Mouse (Mus musculus) G1E-ER4 (cell line): Measurements from ENCODE around the gene Smtnl1. TPM values are rescaled to one million over a fixed set of nuclear protein-coding genes. Genes with fewer than 3 reads are reported as not detected.

Experiments
- GATA1 ChIP-seq: IDR thresholded peaks from one replicate; pipeline ENCODE4 v1.8.0; 2012; ENCODE audit warnings: low read length, inconsistent platforms
- polyA plus RNA-seq: library from polyadenylated mRNA; stranded (reverse); fragments of >175 nt; gene quantifications from 2 replicates; pipeline ENCODE4 v1.2.3, GENCODE M21; 2012

The Smtnl1 gene
- polyA plus RNA-seq, 1 experiment: not detected

GRCm38 (mm10) chr2:84841905-84842304 is 19.5 kb upstream of the Smtnl1 start:
- TF ChIP-seq GATA1: no peak

DNA sequence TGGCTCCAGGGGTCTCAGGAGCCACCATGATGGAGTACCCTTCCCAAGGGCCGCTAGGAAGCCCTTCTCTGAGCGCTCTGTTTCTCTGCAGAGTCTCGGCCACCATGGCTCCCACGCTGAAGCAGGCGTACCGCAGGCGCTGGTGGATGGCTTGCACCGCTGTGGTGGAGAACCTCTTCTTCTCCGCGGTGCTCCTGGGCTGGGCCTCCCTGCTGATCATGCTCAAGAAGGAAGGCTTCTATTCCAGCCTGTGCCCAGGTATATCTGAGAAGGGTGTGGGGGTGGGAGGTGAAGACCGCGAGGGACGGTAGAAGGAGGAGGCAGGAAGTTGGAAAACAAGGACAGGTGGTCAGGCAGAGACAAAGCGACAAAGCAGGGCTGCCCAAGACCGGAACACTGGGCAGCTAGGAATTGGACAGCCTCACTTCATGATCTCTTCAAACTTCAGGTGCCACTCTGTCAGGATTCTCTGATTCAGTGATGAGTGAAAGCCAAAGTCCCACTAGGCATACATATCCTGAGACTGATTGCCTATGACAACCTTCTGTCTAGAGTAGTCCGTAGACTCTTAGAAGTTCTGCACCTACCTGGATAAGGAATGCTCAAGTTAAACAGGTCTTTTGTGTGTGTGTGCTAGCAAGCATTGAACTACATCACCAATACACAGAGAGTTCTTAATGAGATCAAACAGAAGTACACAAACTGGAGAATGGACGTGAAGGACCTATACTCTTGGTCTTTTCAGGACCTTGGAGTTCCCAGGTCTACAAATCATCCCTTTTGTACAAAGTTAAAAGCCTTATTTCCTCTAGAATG is 18.5 kb upstream of the Smtnl1 start:
- no peak for TF ChIP-seq GATA1

DNA sequence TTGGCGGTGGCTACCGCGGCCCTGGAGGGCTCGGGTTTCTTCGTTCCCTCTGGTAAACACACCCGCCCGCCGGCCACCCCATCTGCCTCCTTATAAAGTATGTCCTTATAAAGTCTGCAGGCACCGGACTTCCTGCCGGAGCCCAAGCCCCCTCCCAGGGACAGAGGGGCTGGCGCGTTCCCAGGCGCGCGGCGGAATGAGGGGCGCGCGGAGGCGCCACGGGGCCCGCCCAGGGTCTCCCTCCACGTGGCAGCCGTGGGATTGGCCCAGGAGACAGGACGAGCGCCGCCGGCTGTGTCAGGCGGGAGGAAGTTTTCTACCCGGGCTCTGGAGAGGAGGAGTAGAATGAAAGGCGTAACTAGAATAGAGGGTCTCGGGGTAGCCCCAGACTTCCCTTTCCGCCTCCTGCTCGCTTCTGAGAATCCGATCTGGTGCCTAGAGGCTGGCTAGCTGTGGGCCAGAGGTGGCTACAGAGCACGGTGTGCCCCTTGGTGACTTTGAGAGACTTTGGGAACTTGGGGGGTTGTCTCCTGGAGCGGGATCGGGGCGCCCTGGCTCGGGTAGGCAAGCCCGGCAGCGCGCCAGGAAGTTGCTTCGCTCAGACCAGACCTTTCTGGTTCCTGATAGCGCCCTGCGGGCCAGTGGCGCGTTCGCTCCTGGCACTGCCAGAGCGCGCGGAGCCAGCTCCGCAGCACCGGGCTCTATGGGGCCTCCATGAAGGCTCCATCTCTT is 17.7 kb upstream of the Smtnl1 start:
- TF ChIP-seq GATA1: no peak

DNA sequence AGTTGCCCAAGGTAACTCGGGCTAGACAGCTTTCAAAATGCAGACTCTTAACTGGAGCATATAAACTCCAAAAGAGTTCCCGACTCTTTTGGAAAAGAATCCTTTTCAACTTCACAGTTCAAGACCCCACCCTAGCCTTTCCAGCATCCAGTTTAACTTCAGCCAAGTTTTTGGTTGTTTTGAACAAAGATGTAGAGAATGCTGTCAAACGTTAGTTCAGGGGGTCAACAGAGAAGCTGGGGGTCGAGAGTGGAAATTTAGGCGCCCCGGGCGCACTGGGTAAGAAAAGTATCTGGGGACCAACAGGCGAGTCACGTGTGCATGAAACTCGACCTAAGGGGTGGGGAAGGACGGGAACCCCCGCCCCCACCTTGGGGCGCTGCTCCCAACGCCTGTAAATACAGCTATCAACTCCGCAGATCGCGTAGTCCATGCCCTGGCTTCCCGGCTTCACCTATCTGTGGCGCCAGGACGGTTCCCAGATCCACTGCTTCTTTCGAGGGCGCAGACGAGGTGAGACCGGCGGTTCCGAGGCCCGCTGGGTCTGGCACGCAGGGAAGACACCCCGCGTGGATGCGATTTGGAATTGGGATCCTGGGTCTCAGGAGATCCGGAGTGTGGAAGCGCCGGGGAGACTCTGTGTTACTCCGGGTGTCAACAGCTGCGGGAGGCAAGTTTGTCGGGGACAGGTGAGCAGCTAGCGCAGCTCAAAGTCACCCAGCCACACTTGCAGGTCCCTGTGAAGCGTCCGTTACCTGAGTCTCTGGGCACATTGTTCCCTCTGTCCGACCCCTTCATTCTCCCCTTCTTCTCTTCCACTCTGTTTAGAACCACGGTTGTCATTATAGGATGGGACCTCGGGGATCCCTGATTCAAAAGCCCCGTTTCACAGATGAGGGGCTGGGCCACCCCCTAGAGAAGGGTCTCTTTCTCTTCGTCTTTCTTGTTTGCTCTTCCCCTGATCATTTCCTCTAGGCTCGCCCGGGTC is 16.8 kb upstream of the Smtnl1 start:
- TF ChIP-seq GATA1: no peak

GRCm38 (mm10) chr2:84838593-84838949 is 16.1 kb upstream of the Smtnl1 start, which contains the start of gene Slc43a1:
Slc43a1 (plus strand) TSS chr2:84838850.
- TF ChIP-seq GATA1: no peak

- TF ChIP-seq GATA1: no peak
Observed at GRCm38 (mm10) chr2:84837817-84838592, 15.6 kb upstream of the Smtnl1 start.

- TF ChIP-seq GATA1: no peak
Observed at GRCm38 (mm10) chr2:84837107-84837506, 14.7 kb upstream of the Smtnl1 start.

DNA sequence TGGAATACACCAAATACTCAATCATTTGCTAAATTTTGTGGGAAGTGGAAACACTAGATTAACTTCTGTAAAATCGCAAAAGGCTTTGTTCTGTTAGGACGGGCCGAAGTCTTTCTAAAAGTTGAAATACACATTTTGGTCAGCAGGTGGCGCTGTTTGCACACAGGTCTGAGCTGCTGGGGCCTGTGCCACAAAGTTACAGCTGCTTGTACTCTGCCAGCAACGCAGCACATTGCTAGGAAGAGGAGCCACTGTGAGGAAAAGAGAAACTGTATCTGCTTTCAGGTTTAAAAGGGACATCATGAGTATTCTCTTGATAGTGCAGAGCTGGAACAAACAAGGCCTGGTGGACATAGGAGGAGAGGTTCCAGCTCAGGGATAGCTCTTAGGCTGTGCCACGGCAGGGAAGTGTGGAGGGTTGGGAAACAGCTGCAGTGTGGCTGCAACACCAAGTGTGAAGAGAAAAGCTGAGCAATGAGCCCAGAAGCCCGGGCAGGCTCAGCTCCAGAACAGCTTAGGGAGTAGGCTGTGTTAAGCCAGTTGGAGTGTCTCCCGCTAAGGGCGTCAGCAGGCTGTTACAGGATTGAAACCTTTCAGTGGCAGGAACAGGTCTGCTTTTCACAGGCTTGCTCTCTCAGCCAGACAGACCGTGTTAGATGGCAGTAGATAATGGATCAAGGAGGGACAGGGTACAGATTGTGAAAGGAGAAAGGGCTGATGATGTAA is 9.4 kb upstream of the Smtnl1 start:
- TF ChIP-seq GATA1: no peak

GRCm38 (mm10) chr2:84827283-84827920 is 5.0 kb upstream of the Smtnl1 start:
- no peak for TF ChIP-seq GATA1

- TF ChIP-seq GATA1: no peak
Observed at GRCm38 (mm10) chr2:84826488-84827282, 4.2 kb upstream of the Smtnl1 start, which contains the start of gene Timm10. Timm10 (plus strand) TSS chr2:84826997.

DNA sequence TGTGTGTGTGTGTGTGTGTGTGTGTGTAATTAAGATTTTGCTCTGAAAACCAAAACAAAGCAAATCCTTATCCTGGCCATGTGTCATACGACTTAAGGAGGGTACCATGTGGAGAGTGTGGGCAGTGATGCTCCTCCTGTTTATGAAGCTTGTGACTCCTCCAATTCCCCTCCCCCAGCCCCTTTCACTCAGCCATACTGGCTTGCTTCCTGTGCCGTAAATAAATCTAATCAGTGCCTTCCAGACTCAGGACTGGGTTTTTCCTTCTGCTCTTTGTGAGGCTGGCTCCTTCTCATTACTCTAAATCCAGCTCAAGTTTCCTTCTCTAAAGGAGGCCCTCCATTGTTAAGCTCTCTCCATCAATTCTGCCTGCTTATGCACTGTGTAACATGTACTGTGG is 785 bp upstream of the Smtnl1 start:
- no peak for TF ChIP-seq GATA1

- no peak for TF ChIP-seq GATA1
Observed at GRCm38 (mm10) chr2:84819861-84820260, 2.6 kb downstream of the Smtnl1 start.

DNA sequence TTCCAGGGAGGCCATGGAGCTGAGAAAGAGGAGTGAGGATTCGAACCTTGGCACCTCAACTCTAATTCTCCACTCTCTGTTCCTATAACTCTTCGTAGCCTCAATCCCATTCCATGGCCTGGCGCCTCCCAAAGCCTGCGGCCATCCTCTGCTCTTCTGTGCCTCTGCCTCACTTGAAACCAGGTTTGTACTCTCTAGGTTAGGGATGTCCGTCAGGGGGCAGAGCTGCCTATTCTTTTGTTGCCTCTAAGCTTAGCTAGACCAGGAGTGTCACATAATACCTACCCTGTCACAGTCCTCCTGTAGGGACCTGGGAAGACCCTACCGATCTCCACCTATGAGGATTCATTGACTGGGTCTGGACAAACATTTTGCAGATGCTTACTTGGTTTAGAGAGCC is 9.8 kb downstream of the Smtnl1 start:
- no peak for TF ChIP-seq GATA1
